Mouse (Mus musculus): ENCODE measurements at regions not wholly inside any gene's neighbourhood (a gene's known extent, or its start where the extent isn't known, plus 50 kb on each side); places are given as distances from the start of the nearest gene placed in this dataset.

- Histone ChIP-seq H3K36me3 (replicated peaks) (no peaks in the 10 kb centered on the region), H3K4me3 (no peak overlapping the region), H3K27me3 (replicated peaks; ENCODE audit: low read depth, poor library complexity, severe bottlenecking) (peaks cover 63% of the 10 kb centered on the region), H3K4me1 (peaks cover 23% of the 10 kb centered on the region), H3K9me3 (no peaks in the 10 kb centered on the region), H3K27ac (replicated peaks) (no peak overlapping the region)
- 87% methylated on average over 15 of the region's 15 CpGs for whole genome bisulfite sequencing
- DNase-seq (ENCODE audit: low spot score) = no peak
These were observed 522.4 kb downstream of the Med13l start for GRCm38 (mm10) chr5:119082895-119083294.

GRCm38 (mm10) chr5:119097576-119098193, 537.2 kb downstream of the Med13l start:
- Histone ChIP-seq H3K9me3 (no peaks in the 10 kb centered on the region), H3K4me3 (peak overlapping the region; percentile 46), H3K27me3 (replicated peaks; ENCODE audit: low read depth, poor library complexity, severe bottlenecking) (peaks cover 57% of the 10 kb centered on the region), H3K4me1 (peaks cover 19% of the 10 kb centered on the region), H3K36me3 (replicated peaks) (no peaks in the 10 kb centered on the region), H3K27ac (replicated peaks) (peak overlapping the region; percentile 78)
- peak; percentile 40 for DNase-seq (ENCODE audit: low spot score)
- 2% methylated on average over 17 of the region's 17 CpGs for WGBS

- no peaks in the 10 kb centered on the region for H3K9me3 ChIP-seq
- no peak overlapping the region for H3K27ac ChIP-seq (replicated peaks)
- 83% methylated on average over 6 of the region's 6 CpGs for WGBS
These were observed 539.3 kb downstream of the Med13l start for GRCm38 (mm10) chr5:119099817-119100216.

GRCm38 (mm10) chr5:119103503-119103902, 543.0 kb downstream of the Med13l start:
- H3K27me3 ChIP-seq (replicated peaks; ENCODE audit: low read depth, poor library complexity, severe bottlenecking) = peaks cover 8% of the 10 kb centered on the region
- DNase-seq (ENCODE audit: low spot score) = no peak
- H3K27ac ChIP-seq (replicated peaks) = no peak overlapping the region
- H3K4me3 ChIP-seq = no peak overlapping the region
- WGBS = 52% methylated on average over 1 of the region's 1 CpGs
- H3K36me3 ChIP-seq (replicated peaks) = no peaks in the 10 kb centered on the region
- peaks cover 16% of the 10 kb centered on the region for H3K4me1 ChIP-seq
- no peaks in the 10 kb centered on the region for H3K9me3 ChIP-seq

More at GRCm38 (mm10) chr5:119099817-119100216, 539.3 kb downstream of the Med13l start:
- no peak for DNase-seq (ENCODE audit: low spot score)
- Histone ChIP-seq H3K36me3 (replicated peaks) (no peaks in the 10 kb centered on the region), H3K4me3 (no peak overlapping the region), H3K27me3 (replicated peaks; ENCODE audit: low read depth, poor library complexity, severe bottlenecking) (peaks cover 40% of the 10 kb centered on the region), H3K4me1 (peaks cover 22% of the 10 kb centered on the region)

GRCm38 (mm10) chr5:119107898-119108297, 547.4 kb downstream of the Med13l start:
- peaks cover 28% of the 10 kb centered on the region for H3K4me1 ChIP-seq
- peaks cover 4% of the 10 kb centered on the region for H3K27me3 ChIP-seq (replicated peaks; ENCODE audit: low read depth, poor library complexity, severe bottlenecking)
- DNase-seq (ENCODE audit: low spot score) = no peak
- H3K27ac ChIP-seq (replicated peaks) = no peak overlapping the region
- H3K9me3 ChIP-seq = no peaks in the 10 kb centered on the region
- 86% methylated on average over 4 of the region's 4 CpGs for WGBS
- no peaks in the 10 kb centered on the region for H3K36me3 ChIP-seq (replicated peaks)
- no peak overlapping the region for H3K4me3 ChIP-seq

- Histone ChIP-seq H3K9me3 (no peaks in the 10 kb centered on the region), H3K4me3 (no peak overlapping the region), H3K4me1 (peaks cover 29% of the 10 kb centered on the region), H3K27me3 (replicated peaks; ENCODE audit: low read depth, poor library complexity, severe bottlenecking) (peaks cover 4% of the 10 kb centered on the region), H3K36me3 (replicated peaks) (no peaks in the 10 kb centered on the region), H3K27ac (replicated peaks) (no peak overlapping the region)
- WGBS = 93% methylated on average over 1 of the region's 1 CpGs
- DNase-seq (ENCODE audit: low spot score) = no peak
These were observed 549.0 kb downstream of the Med13l start for GRCm38 (mm10) chr5:119109501-119109900.

GRCm38 (mm10) chr5:119114074-119114473, 553.6 kb downstream of the Med13l start:
- H3K4me1 ChIP-seq = peaks cover 24% of the 10 kb centered on the region
- H3K9me3 ChIP-seq = no peaks in the 10 kb centered on the region
- no peak for DNase-seq (ENCODE audit: low spot score)
- 0 out of 2 replicates have a peak overlapping the region, but pooled peaks have one; percentile 37 for H3K27ac ChIP-seq (replicated peaks)
- WGBS = 63% methylated on average over 7 of the region's 7 CpGs
- H3K27me3 ChIP-seq (replicated peaks; ENCODE audit: low read depth, poor library complexity, severe bottlenecking) = peaks cover 4% of the 10 kb centered on the region; the same call in 1 of the 2 replicates
- H3K4me3 ChIP-seq = no peak overlapping the region
- no peaks in the 10 kb centered on the region for H3K36me3 ChIP-seq (replicated peaks)

GRCm38 (mm10) chr5:119125745-119126144, 544.7 kb upstream of the Tbx3 start:
- WGBS = 91% methylated on average over 7 of the region's 7 CpGs

GRCm38 (mm10) chr5:119130176-119130575, 540.3 kb upstream of the Tbx3 start:
- WGBS = 95% methylated on average over 7 of the region's 7 CpGs
- peaks cover 32% of the 10 kb centered on the region for H3K27me3 ChIP-seq (replicated peaks; ENCODE audit: low read depth, poor library complexity, severe bottlenecking)
- peaks cover 42% of the 10 kb centered on the region for H3K4me1 ChIP-seq

More at GRCm38 (mm10) chr5:119125745-119126144, 544.7 kb upstream of the Tbx3 start:
- peaks cover 9% of the 10 kb centered on the region; the same call in 1 of the 2 replicates for H3K4me1 ChIP-seq
- H3K27ac ChIP-seq (replicated peaks) = no peak overlapping the region
- no peak for DNase-seq (ENCODE audit: low spot score)
- no peaks in the 10 kb centered on the region for H3K9me3 ChIP-seq
- peaks cover 22% of the 10 kb centered on the region for H3K27me3 ChIP-seq (replicated peaks; ENCODE audit: low read depth, poor library complexity, severe bottlenecking)
- H3K4me3 ChIP-seq = no peak overlapping the region
- H3K36me3 ChIP-seq (replicated peaks) = no peaks in the 10 kb centered on the region

GRCm38 (mm10) chr5:119131461-119131860, 539.0 kb upstream of the Tbx3 start:
- Histone ChIP-seq H3K36me3 (replicated peaks) (no peaks in the 10 kb centered on the region), H3K27me3 (replicated peaks; ENCODE audit: low read depth, poor library complexity, severe bottlenecking) (peaks cover 45% of the 10 kb centered on the region), H3K27ac (replicated peaks) (no peak overlapping the region; the same call in 1 of the 2 replicates), H3K9me3 (no peaks in the 10 kb centered on the region), H3K4me1 (peaks cover 42% of the 10 kb centered on the region), H3K4me3 (no peak overlapping the region)
- 49% methylated on average over 10 of the region's 10 CpGs for WGBS
- peak; percentile 55 for DNase-seq (ENCODE audit: low spot score)

More at GRCm38 (mm10) chr5:119130176-119130575, 540.3 kb upstream of the Tbx3 start:
- no peak overlapping the region for H3K4me3 ChIP-seq
- DNase-seq (ENCODE audit: low spot score) = no peak
- no peaks in the 10 kb centered on the region for H3K9me3 ChIP-seq
- no peaks in the 10 kb centered on the region for H3K36me3 ChIP-seq (replicated peaks)
- no peak overlapping the region for H3K27ac ChIP-seq (replicated peaks)

GRCm38 (mm10) chr5:119133378-119133777, 537.1 kb upstream of the Tbx3 start:
- Histone ChIP-seq H3K4me3 (no peak overlapping the region), H3K36me3 (replicated peaks) (no peaks in the 10 kb centered on the region), H3K27me3 (replicated peaks; ENCODE audit: low read depth, poor library complexity, severe bottlenecking) (peaks cover 59% of the 10 kb centered on the region), H3K27ac (replicated peaks) (no peak overlapping the region), H3K4me1 (peaks cover 52% of the 10 kb centered on the region), H3K9me3 (no peaks in the 10 kb centered on the region)
- 20% methylated on average over 13 of the region's 13 CpGs for WGBS
- peak; percentile 76 for DNase-seq (ENCODE audit: low spot score)

GRCm38 (mm10) chr5:119136916-119137315, 533.6 kb upstream of the Tbx3 start:
- 85% methylated on average over 8 of the region's 8 CpGs for WGBS
- no peaks in the 10 kb centered on the region for H3K36me3 ChIP-seq (replicated peaks)
- H3K4me1 ChIP-seq = peaks cover 54% of the 10 kb centered on the region
- no peaks in the 10 kb centered on the region for H3K9me3 ChIP-seq
- DNase-seq (ENCODE audit: low spot score) = no peak
- no peak overlapping the region for H3K4me3 ChIP-seq
- peaks cover 75% of the 10 kb centered on the region for H3K27me3 ChIP-seq (replicated peaks; ENCODE audit: low read depth, poor library complexity, severe bottlenecking)
- H3K27ac ChIP-seq (replicated peaks) = no peak overlapping the region

GRCm38 (mm10) chr5:119137409-119137808, 533.1 kb upstream of the Tbx3 start:
- H3K27me3 ChIP-seq (replicated peaks; ENCODE audit: low read depth, poor library complexity, severe bottlenecking) = peaks cover 79% of the 10 kb centered on the region
- no peak for DNase-seq (ENCODE audit: low spot score)
- 63% methylated on average over 13 of the region's 13 CpGs for WGBS
- H3K27ac ChIP-seq (replicated peaks) = 0 out of 2 replicates have a peak overlapping the region, but pooled peaks have one; percentile 48
- H3K4me1 ChIP-seq = peaks cover 53% of the 10 kb centered on the region
- H3K9me3 ChIP-seq = no peaks in the 10 kb centered on the region
- H3K36me3 ChIP-seq (replicated peaks) = no peaks in the 10 kb centered on the region
- no peak overlapping the region for H3K4me3 ChIP-seq
